Mouse (Mus musculus) liver (tissue): ENCODE measurements around the gene Fam90a1b.
A peak's percentile ranks its signal among the peaks of the same experiment; 100 is the strongest.
"Not testable (repeated sequence)": the region's sequence is repeated elsewhere in the genome, so short reads cannot be mapped to it uniquely, and the experiment has no call there.

Experiments
- DNase-seq: peaks from one replicate; pipeline ENCODE4 v3.0.0-alpha.2; 2020; ENCODE audit warnings: mixed read lengths

Gene Fam90a1b

GRCm38 (mm10) chrX:94366670-94367241 lies at the start of gene Fam90a1b, which contains the start of gene Apoo:
TSS of gene Fam90a1b (minus strand) at chrX:94366777.
TSS of gene Apoo (plus strand) at chrX:94367117.
- peak; percentile 96 for DNase-seq

- DNase-seq, result no peak
These were observed 42.4 kb upstream of the Fam90a1b start for GRCm38 (mm10) chrX:94408975-94409374.

- DNase-seq, result no peak
These were observed 12.2 kb upstream of the Fam90a1b start for GRCm38 (mm10) chrX:94378734-94379133.

DNA sequence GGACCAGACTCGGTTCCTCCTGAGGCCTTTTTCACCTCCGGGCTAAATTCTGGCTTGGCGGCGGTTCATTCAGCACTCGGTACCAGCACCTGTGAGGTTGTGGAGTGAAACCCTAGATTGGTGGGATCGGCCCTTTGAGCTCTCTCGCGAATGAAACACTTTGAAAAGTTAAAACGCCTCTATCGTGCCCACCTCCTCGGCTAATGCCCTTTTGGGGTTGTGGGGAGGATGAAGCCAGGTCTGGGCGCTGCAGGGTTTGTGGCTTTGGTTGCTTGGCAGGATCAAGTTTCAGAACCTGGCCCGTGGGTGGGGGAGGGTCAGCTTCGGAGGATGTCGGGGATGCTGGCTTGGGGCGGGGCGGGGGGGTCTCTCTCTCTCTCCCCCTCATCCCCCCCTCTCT lies 671 bp upstream of the Fam90a1b start:
- DNase-seq, result peak; percentile 20

DNA sequence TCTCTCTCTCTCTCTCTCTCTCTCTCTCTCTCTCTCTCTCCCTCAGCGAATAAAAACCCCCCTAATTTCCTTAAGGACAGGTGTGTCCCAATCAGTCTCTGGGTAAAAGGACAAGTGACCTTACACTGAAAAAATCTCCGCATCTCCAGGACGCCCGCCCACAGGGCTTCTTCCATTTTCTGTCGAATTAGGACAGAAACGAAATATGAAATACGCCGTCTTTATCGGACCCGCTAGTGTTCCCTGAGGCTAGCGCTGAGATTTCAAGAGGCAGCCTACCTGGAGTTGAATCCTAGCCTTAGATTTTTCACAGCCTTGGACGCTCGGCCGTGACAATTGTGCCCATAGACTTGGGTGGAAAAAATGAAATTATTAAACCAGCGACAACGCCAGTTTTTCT lies 548 bp downstream of the Fam90a1b start:
- no peak for DNase-seq

GRCm38 (mm10) chrX:94365381-94365925 lies 1.1 kb downstream of the Fam90a1b start:
- DNase-seq, result no peak

DNA sequence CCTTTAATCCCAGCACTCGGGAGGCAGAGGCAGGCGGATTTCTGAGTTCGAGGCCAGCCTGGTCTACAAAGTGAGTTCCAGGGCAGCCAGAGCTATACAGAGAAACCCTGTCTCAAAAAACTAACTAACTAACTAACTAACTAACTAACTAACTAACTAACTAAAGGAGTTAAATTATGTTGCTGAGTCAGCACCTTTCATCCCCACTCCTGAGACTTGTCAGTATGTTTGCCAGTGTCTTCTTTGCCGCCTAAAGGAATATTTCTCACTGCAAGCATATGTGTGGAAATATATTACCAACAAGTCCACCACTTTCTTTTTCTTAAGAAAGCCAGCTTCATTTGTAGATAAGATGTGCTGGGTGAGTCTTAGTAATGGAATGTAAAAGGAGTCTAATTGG lies 22.9 kb downstream of the Fam90a1b start:
- DNase-seq, result not testable (repeated sequence)

DNA sequence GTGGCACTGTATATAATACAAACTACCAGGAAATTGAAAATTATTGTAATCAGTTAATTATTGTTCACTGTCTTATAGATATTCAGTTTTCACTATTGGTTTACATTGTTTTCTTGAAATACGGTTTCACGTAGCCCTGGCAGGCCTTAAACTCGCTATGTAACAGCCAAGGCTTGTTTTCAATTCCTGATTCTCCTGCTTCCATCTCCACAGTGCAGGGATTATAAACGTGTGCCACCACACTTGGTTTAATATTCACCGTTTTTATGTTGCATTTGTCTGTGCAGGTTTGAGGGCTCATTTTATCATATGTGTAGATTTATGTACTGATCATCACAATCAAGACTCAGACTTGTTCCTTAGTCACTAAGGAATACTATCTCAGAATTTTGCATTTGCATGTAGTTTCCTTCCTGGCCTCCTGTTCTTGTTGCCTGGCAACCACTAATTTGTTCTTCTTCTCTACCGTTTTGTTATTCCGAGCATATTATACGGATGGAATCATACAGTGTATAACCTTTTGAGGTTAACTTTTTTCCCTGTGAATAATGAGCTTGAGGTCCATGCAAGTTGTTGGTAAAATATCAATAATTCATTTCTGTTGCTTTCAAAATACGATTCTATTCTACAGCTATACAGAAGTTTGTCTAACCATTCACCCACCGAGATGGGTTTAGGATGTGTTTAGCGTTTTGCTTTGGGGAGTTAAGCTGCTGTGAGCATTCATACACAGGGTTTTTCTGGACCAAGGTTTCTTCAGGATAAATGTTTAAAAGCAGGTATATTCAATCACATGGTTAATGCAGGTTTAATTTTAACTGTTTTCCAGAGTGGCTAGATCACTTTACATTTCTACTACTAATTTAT lies 45.3 kb downstream of the Fam90a1b start:
- no peak for DNase-seq
